Comparison of ENCODE assay signal across 22 mouse cellular contexts in the genomic region with DNA sequence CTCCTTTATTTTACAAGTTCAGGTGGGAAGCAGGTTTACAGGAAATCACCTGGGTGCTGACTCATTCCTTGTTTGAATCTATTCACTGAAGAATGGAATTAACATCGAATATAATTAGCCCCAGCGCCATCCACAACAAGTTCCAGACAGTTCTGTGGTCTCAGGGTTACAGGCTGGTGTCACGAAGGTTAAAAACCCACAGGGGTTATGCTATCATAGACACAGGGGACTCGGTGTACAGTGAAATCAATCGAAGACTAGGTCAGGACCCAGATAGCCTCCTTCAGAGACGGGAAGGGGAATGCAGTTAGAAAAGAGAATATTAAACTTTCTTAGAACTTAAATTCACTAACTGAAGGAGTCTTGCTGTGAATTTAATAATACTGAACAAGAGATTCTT. TPM values are rescaled to one million over a fixed set of nuclear protein-coding genes. Genes with fewer than 3 reads are reported as not detected.
DNase-seq lines count a peak whose midpoint lies in the region; TF ChIP-seq lines count a peak whose summit lies in the region.
"Had no signal": no experiment of that assay in that cellular context is flagged by ENCODE, and none has a peak within 500 bp of the region (broad histone marks: within the 10 kb centered on the region; RNA-seq: fewer than 3 reads in every experiment).

No protein-coding gene starts in this region.

- H3K4me3 ChIP-seq in spleen, adult 2 months (ENCODE audit: extremely low read depth, insufficient read depth, insufficient read length) = no peak overlapping the region
- no peak overlapping the region for H3K4me3 ChIP-seq in bone marrow, adult 2 months (replicated peaks; ENCODE audit: control insufficient read depth, low read depth, low read length)
- H3K4me3 ChIP-seq: embryonic facial prominence, embryonic 10.5 days; embryonic facial prominence, embryonic 12.5 days; forebrain, embryonic 13.5 days; forebrain, embryonic 15.5 days had no signal

- H3K27ac ChIP-seq in spleen, adult 2 months (ENCODE audit: insufficient read depth, low read length) = peak overlapping the region; percentile 92
- peak overlapping the region; percentile 68; the same call in 1 of the 2 replicates for H3K27ac ChIP-seq in bone marrow, adult 2 months (ENCODE audit: control insufficient read depth, insufficient read depth, low read depth, low read length, poor library complexity)
- H3K27ac ChIP-seq: embryonic facial prominence, embryonic 10.5 days; embryonic facial prominence, embryonic 12.5 days; forebrain, embryonic 13.5 days; forebrain, embryonic 15.5 days had no signal

- no peak for TF ChIP-seq CTCF in spleen, adult 2 months (IDR thresholded peaks at IDR 0.05; ENCODE audit: extremely low read depth, insufficient read depth, insufficient read length, insufficient replicate concordance)
- TF ChIP-seq CTCF in bone marrow, adult 2 months (IDR thresholded peaks at IDR 0.05; ENCODE audit: control insufficient read depth, insufficient read depth, low read length) = no peak

- no peaks in the 10 kb centered on the region for H3K36me3 ChIP-seq in spleen, adult 2 months (ENCODE audit: control insufficient read depth, insufficient read depth, low read length)
- no peaks in the 10 kb centered on the region for H3K36me3 ChIP-seq in splenic B cell, adult 2 months (ENCODE audit: control insufficient read depth, insufficient read depth, low read length, poor library complexity, severe bottlenecking)
- H3K36me3 ChIP-seq: embryonic facial prominence, embryonic 10.5 days; embryonic facial prominence, embryonic 12.5 days; forebrain, embryonic 15.5 days; G1E had no signal

- H3K27me3 ChIP-seq in spleen, adult 2 months (ENCODE audit: control insufficient read depth, insufficient read depth, low read length) = no peaks in the 10 kb centered on the region
- no peaks in the 10 kb centered on the region; the same call in 1 of the 2 replicates for H3K27me3 ChIP-seq in splenic B cell, adult 2 months (ENCODE audit: control insufficient read depth, insufficient read depth, low read length, poor library complexity, severe bottlenecking)
- H3K27me3 ChIP-seq: CH12.LX; embryonic facial prominence, embryonic 12.5 days; forebrain, embryonic 13.5 days; forebrain, embryonic 15.5 days; Patski had no signal

- DNase-seq in spleen, adult 2 months (ENCODE audit: low read depth in 1 of 2, low spot score in 2 of 2) = peak in 1 of 2 experiments; percentile 18
- DNase-seq in spleen, postnatal 10 days (ENCODE audit: low spot score in 2 of 2) = no peak
- peak; percentile 73 to 75 for DNase-seq in B cell, adult 2 months
- DNase-seq in splenic B cell, adult 2 months (ENCODE audit: low read depth, low spot score) = peak; percentile 76
- DNase-seq in retina, postnatal 1 day = no peak
- DNase-seq in testis, postnatal 10 days (ENCODE audit: low spot score) = no peak
- DNase-seq: adrenal gland, adult 8-10 months; adrenal gland, postnatal 36 days; cerebellum, adult 11 months; cerebellum, adult 18-20 months; cerebellum, adult 8-10 months; cerebellum, adult 9-11 months; cerebellum, postnatal 25 days; forebrain, postnatal 0 days had no signal

- TF ChIP-seq POLR2A in spleen, adult 2 months (IDR thresholded peaks at IDR 0.05; ENCODE audit: low read depth, low read length) = no peak
- no peak for TF ChIP-seq POLR2A in bone marrow, adult 2 months (IDR thresholded peaks at IDR 0.05; ENCODE audit: borderline replicate concordance, control insufficient read depth, low read depth, low read length)

- WGBS in spleen, adult 2 months = 21% methylated on average over 6 of the region's 6 CpGs
- WGBS in bone marrow, adult 2 months = 38% methylated on average over 6 of the region's 6 CpGs

- peaks cover 9% of the 10 kb centered on the region for H3K4me1 ChIP-seq in spleen, adult 2 months (ENCODE audit: control insufficient read depth, insufficient read depth, insufficient read length)
- H3K4me1 ChIP-seq in bone marrow, adult 2 months (ENCODE audit: control insufficient read depth, insufficient read depth, low read length) = no peaks in the 10 kb centered on the region; the same call in 1 of the 2 replicates
- H3K4me1 ChIP-seq: embryonic facial prominence, embryonic 10.5 days; forebrain, embryonic 13.5 days; forebrain, embryonic 15.5 days had no signal

RNA-seq across cellular contexts. Expression of a gene that starts 39.2 kb away (rescaled TPM):
- 8.5 and 9.7 TPM in 2 replicates for polyA plus RNA-seq in spleen, adult 2 months (2012; rRNA removed)
- 7.4 and 20.5 TPM in 2 replicates for polyA plus RNA-seq in bone marrow, adult 2 months (2011; ENCODE audit: insufficient read depth, insufficient read length, low replicate concordance, missing spikeins)
- polyA plus RNA-seq: G1E had no signal

Comparison
In these comparisons a context has a peak if more than half of its experiments do, and no peak if none do; other contexts are left out.
1. DNase-seq: peak in B cell, adult 2 months (2 of 2) and splenic B cell, adult 2 months (single experiment); none in spleen, postnatal 10 days (0 of 2), retina, postnatal 1 day (single experiment) and testis, postnatal 10 days (single experiment).